Mouse (Mus musculus) ZHBTc4 (cell line): ENCODE data around the gene Zfp428.
A peak's percentile ranks its signal among the peaks of the same experiment; 100 is the strongest.

Experiments
- DNase-seq: peaks from one replicate; pipeline ENCODE4 v3.0.0-alpha.2; 2011; ENCODE audit warnings: low read depth, low spot score

Zfp428 gene

GRCm38 (mm10) chr7:24506838-24507725 is at the start of gene Zfp428:
TSS of gene Zfp428 (plus strand) at chr7:24507006.
- DNase-seq, result peak; percentile 95

- DNase-seq, result peak; percentile 55
These were observed 49.0 kb upstream of the Zfp428 start for GRCm38 (mm10) chr7:24457726-24458370.

- peak; percentile 60 for DNase-seq
These were observed 47.4 kb upstream of the Zfp428 start for GRCm38 (mm10) chr7:24459440-24459839.

- peak; percentile 82 for DNase-seq
These were observed 47.0 kb upstream of the Zfp428 start for GRCm38 (mm10) chr7:24459843-24460242.

GRCm38 (mm10) chr7:24461376-24462051 is 45.3 kb upstream of the Zfp428 start:
- DNase-seq, result peak; percentile 80

GRCm38 (mm10) chr7:24462388-24463319 is 44.2 kb upstream of the Zfp428 start, which contains the start of gene Plaur:
TSS of gene Plaur (plus strand) at chr7:24462484.
- DNase-seq, result no peak

- no peak for DNase-seq
These were observed 40.0 kb upstream of the Zfp428 start for GRCm38 (mm10) chr7:24466835-24467234.

- no peak for DNase-seq
These were observed 38.9 kb upstream of the Zfp428 start for GRCm38 (mm10) chr7:24467886-24468285.

- DNase-seq, result peak; percentile 81
These were observed 37.7 kb upstream of the Zfp428 start for GRCm38 (mm10) chr7:24469126-24469525.

- DNase-seq, result no peak
These were observed 36.5 kb upstream of the Zfp428 start for GRCm38 (mm10) chr7:24470356-24470755.

- DNase-seq, result no peak
These were observed 34.4 kb upstream of the Zfp428 start for GRCm38 (mm10) chr7:24472442-24472841.

- peak; percentile 83 for DNase-seq
These were observed 33.9 kb upstream of the Zfp428 start for GRCm38 (mm10) chr7:24472937-24473336.

- DNase-seq, result peak; percentile 86
These were observed 32.8 kb upstream of the Zfp428 start for GRCm38 (mm10) chr7:24473913-24474529.

- DNase-seq, result peak; percentile 52
These were observed 31.8 kb upstream of the Zfp428 start for GRCm38 (mm10) chr7:24474811-24475506.

GRCm38 (mm10) chr7:24476338-24476737 is 30.5 kb upstream of the Zfp428 start:
- DNase-seq, result no peak

GRCm38 (mm10) chr7:24476856-24477255 is 29.9 kb upstream of the Zfp428 start:
- no peak for DNase-seq

GRCm38 (mm10) chr7:24478911-24479310 is 27.9 kb upstream of the Zfp428 start:
- no peak for DNase-seq

GRCm38 (mm10) chr7:24479685-24480084 is 27.1 kb upstream of the Zfp428 start:
- no peak for DNase-seq

GRCm38 (mm10) chr7:24480121-24480941 is 26.5 kb upstream of the Zfp428 start:
- DNase-seq, result no peak
